Mouse (Mus musculus) hindbrain, postnatal 0 days (tissue): ENCODE measurements around the gene Zmynd12. TPM values are rescaled to one million over a fixed set of nuclear protein-coding genes. Genes with fewer than 3 reads are reported as not detected.
A peak's percentile ranks its signal among the peaks of the same experiment; 100 is the strongest.

Experiments used
- ATAC-seq: fragments of 200-750 bp; cut with Nextera tagmentation; 2 replicates; pipeline ENCODE4 v1.8.0; 2017; ENCODE audit warnings: mild to moderate bottlenecking, moderate TSS enrichment, moderate library complexity
- DNase-seq: peaks from one replicate; pipeline ENCODE4 v3.0.0-alpha.2; 2015; ENCODE audit warnings: low spot score
- H3K27ac ChIP-seq: fragments of 300-500 bp; sonication (generic); 2 replicates; pipeline ENCODE4 v1.5.1; 2014; ENCODE audit warnings: mild to moderate bottlenecking
- H3K27me3 ChIP-seq: fragments of 300-500 bp; sonication (generic); 2 replicates; pipeline ENCODE4 v1.6.1; 2014; ENCODE audit warnings: low read length, mixed read lengths; ENCODE audit not compliant: insufficient read depth
- H3K36me3 ChIP-seq: fragments of 300-500 bp; sonication (generic); 2 replicates; pipeline ENCODE4 v1.6.1; 2014; ENCODE audit warnings: low read length, mixed read lengths; ENCODE audit not compliant: insufficient read depth
- H3K4me1 ChIP-seq: fragments of 300-500 bp; sonication (generic); 2 replicates; pipeline ENCODE4 v1.6.1; 2014; ENCODE audit warnings: antibody characterized with exemption, low read length, mixed read lengths; ENCODE audit not compliant: insufficient read depth
- H3K4me2 ChIP-seq: fragments of 300-500 bp; sonication (generic); 2 replicates; pipeline ENCODE4 v1.6.1; 2014; ENCODE audit warnings: low read depth, mild to moderate bottlenecking, low read length, moderate library complexity, mixed read lengths
- H3K4me3 ChIP-seq: fragments of 300-500 bp; sonication (generic); 2 replicates; pipeline ENCODE4 v1.5.1; 2014; ENCODE audit warnings: low read length
- H3K9ac ChIP-seq: fragments of 300-500 bp; sonication (generic); replicated peaks from 2 replicates; pipeline ENCODE4 v1.6.1; 2014; ENCODE audit warnings: mild to moderate bottlenecking, low read length, moderate library complexity, mixed read lengths
- H3K9me3 ChIP-seq: fragments of 300-500 bp; sonication (generic); 2 replicates; pipeline ENCODE4 v1.6.1; 2016; ENCODE audit warnings: low read length, mixed read lengths
- CTCF ChIP-seq: IDR thresholded peaks from 2 replicates; pipeline ENCODE4 v1.5.1; 2016; ENCODE audit warnings: antibody characterized with exemption, control low read depth, low read depth
- WGBS: fragments of 180-500 bp; shearing (Covaris S2); extraction: QIAGEN DNeasy Blood & Tissue Kit; methylation state at CpG from one replicate; pipeline ENCODE4 v1.1.7; 2014; 5-methylcytosine and 5-hydroxymethylcytosine counted together
- polyA plus RNA-seq: library from polyadenylated mRNA; unstranded; fragments of >200 nt; fragmentation: Nextera tagmentation; extraction: Ambion mirVana; gene quantifications from 2 replicates; pipeline ENCODE4 v1.2.1, GENCODE M21; 2015
- total RNA-seq: library from RNA; depleted of rRNA; stranded (reverse); fragments of >200 nt; gene quantifications from 2 replicates; pipeline ENCODE4 v1.2.3, GENCODE M21; 2014

The Zmynd12 gene
- total and polyA plus RNA-seq, 2 experiments from 2014 or later = 0.51 TPM; not detected in 1

- DNase-seq = no peak
- no peaks in the 10 kb centered on the region for H3K36me3 ChIP-seq
- H3K9me3 ChIP-seq = no peaks in the 10 kb centered on the region
- no peaks in the 10 kb centered on the region for H3K27me3 ChIP-seq
- H3K9ac ChIP-seq = no peak overlapping the region
- H3K27ac ChIP-seq = no peak overlapping the region
- ATAC-seq = no peak
- no peaks in the 10 kb centered on the region; the same call in 1 of the 2 replicates for H3K4me1 ChIP-seq
- WGBS = 76% methylated on average over 11 of the region's 12 CpGs
- no peak for TF ChIP-seq CTCF
- H3K4me2 ChIP-seq = no peak overlapping the region
- H3K4me3 ChIP-seq = no peak overlapping the region
These were observed 10.6 kb upstream of the Zmynd12 start for GRCm38 (mm10) chr4:119411877-119412650.

- no peaks in the 10 kb centered on the region for H3K9me3 ChIP-seq
- peak; percentile 83 for DNase-seq
- WGBS = 34% methylated on average over 6 of the region's 6 CpGs
- TF ChIP-seq CTCF = no peak
- peak; percentile 24; the same call in 1 of the 2 replicates for ATAC-seq
- no peak overlapping the region for H3K4me3 ChIP-seq
- H3K9ac ChIP-seq = no peak overlapping the region
- H3K27me3 ChIP-seq = no peaks in the 10 kb centered on the region
- peak overlapping the region; percentile 21; the same call in 1 of the 2 replicates for H3K4me2 ChIP-seq
- no peaks in the 10 kb centered on the region for H3K36me3 ChIP-seq
- H3K27ac ChIP-seq = peak overlapping the region; percentile 45; the same call in 1 of the 2 replicates
- H3K4me1 ChIP-seq = no peaks in the 10 kb centered on the region; the same call in 1 of the 2 replicates
These were observed 9.8 kb upstream of the Zmynd12 start for GRCm38 (mm10) chr4:119412791-119413190.

GRCm38 (mm10) chr4:119415072-119415753, 7.4 kb upstream of the Zmynd12 start, which contains the start of gene Ccdc30:
Gene Ccdc30, minus strand, starts transcription at chr4:119415521.
- Histone ChIP-seq H3K27me3 (no peaks in the 10 kb centered on the region), H3K27ac (peak within 1 kb of the TSS; percentile 78), H3K4me1 (no peaks in the 10 kb centered on the region; the same call in 1 of the 2 replicates), H3K4me2 (peak within 1 kb of the TSS; percentile 81), H3K36me3 (no peaks in the 10 kb centered on the region), H3K9ac (peak within 1 kb of the TSS; percentile 59), H3K4me3 (peak within 1 kb of the TSS; percentile 51), H3K9me3 (no peaks in the 10 kb centered on the region)
- ATAC-seq = peak; percentile 100
- WGBS = under 1% methylated on average over 49 of the region's 49 CpGs
- TF ChIP-seq CTCF = no peak
- DNase-seq = peak; percentile 97

GRCm38 (mm10) chr4:119417270-119417669, 5.3 kb upstream of the Zmynd12 start:
- DNase-seq (no peak), ATAC-seq (no peak)
- no peaks in the 10 kb centered on the region for H3K36me3 ChIP-seq
- no peak overlapping the region for H3K4me3 ChIP-seq
- H3K9ac ChIP-seq = no peak overlapping the region
- H3K4me2 ChIP-seq = no peak overlapping the region
- no peak for TF ChIP-seq CTCF
- H3K9me3 ChIP-seq = no peaks in the 10 kb centered on the region
- peaks cover 4% of the 10 kb centered on the region; the same call in 1 of the 2 replicates for H3K4me1 ChIP-seq
- H3K27ac ChIP-seq = no peak overlapping the region
- no peaks in the 10 kb centered on the region for H3K27me3 ChIP-seq
- 83% methylated on average over 3 of the region's 3 CpGs for WGBS

- H3K4me1 ChIP-seq = peaks cover 6% of the 10 kb centered on the region; the same call in 1 of the 2 replicates
- H3K4me3 ChIP-seq = no peak overlapping the region
- DNase-seq (no peak), ATAC-seq (no peak)
- H3K9ac ChIP-seq = no peak overlapping the region
- no peak overlapping the region for H3K27ac ChIP-seq
- no peak for TF ChIP-seq CTCF
- 91% methylated on average over 3 of the region's 3 CpGs for WGBS
- no peaks in the 10 kb centered on the region for H3K9me3 ChIP-seq
- no peak overlapping the region for H3K4me2 ChIP-seq
- H3K27me3 ChIP-seq = no peaks in the 10 kb centered on the region
- no peaks in the 10 kb centered on the region for H3K36me3 ChIP-seq
These were observed 4.7 kb upstream of the Zmynd12 start for GRCm38 (mm10) chr4:119417894-119418293.

GRCm38 (mm10) chr4:119421191-119421590, 1.4 kb upstream of the Zmynd12 start:
- 52% methylated on average over 3 of the region's 3 CpGs for WGBS
- Histone ChIP-seq H3K27me3 (no peaks in the 10 kb centered on the region), H3K4me3 (peak overlapping the region; percentile 65), H3K9ac (peak overlapping the region; percentile 66; the same call in 1 of the 2 replicates), H3K4me1 (peaks cover 11% of the 10 kb centered on the region; the same call in 1 of the 2 replicates), H3K4me2 (peak overlapping the region; percentile 73), H3K36me3 (no peaks in the 10 kb centered on the region), H3K27ac (peak overlapping the region; percentile 93; the same call in 1 of the 2 replicates), H3K9me3 (no peaks in the 10 kb centered on the region)
- no peak for TF ChIP-seq CTCF
- ATAC-seq (no peak), DNase-seq (no peak)
